Mouse (Mus musculus) liver, embryonic 14.5 days (tissue): ENCODE measurements around the gene Tchp.

ENCODE experiments used
- CTCF ChIP-seq: IDR thresholded peaks from 2 replicates; pipeline ENCODE4 v1.5.1; 2016; ENCODE audit warnings: antibody characterized with exemption, low read depth, control low read depth
- EP300 ChIP-seq: IDR thresholded peaks from 2 replicates; pipeline ENCODE4 v1.6.1; 2016; ENCODE audit warnings: antibody characterized with exemption, low read depth

- TF ChIP-seq CTCF (no peak), EP300 (no peak)
Measured at GRCm38 (mm10) chr5:114771796-114772195, 64.2 kb downstream of the Tchp start.
